Mouse (Mus musculus) myocyte (in vitro differentiated cells): Measurements from ENCODE around the gene Plac8. TPM values are rescaled to one million over a fixed set of nuclear protein-coding genes. Genes with fewer than 3 reads are reported as not detected.

Source experiments
- H3K27me3 ChIP-seq: one replicate; pipeline ENCODE4 v1.6.1; 2011; ENCODE audit not compliant: control insufficient read depth, insufficient read depth, insufficient read length
- H3K36me3 ChIP-seq: one replicate; pipeline ENCODE4 v1.6.1; 2011; ENCODE audit not compliant: control insufficient read depth, insufficient read depth
- H3K4me2 ChIP-seq: one replicate; pipeline ENCODE4 v1.6.1; 2011; ENCODE audit warnings: low read depth, control low read depth
- H3K4me3 ChIP-seq: one replicate; pipeline ENCODE4 v1.5.1; 2011; ENCODE audit warnings: mild to moderate bottlenecking, control low read depth, moderate library complexity
- H3K79me2 ChIP-seq: one replicate; pipeline ENCODE4 v1.6.1; 2011; ENCODE audit not compliant: control insufficient read depth, insufficient read depth
- H3ac ChIP-seq: one replicate; pipeline ENCODE4 v1.6.1; 2011; ENCODE audit not compliant: control insufficient read depth, insufficient read length
- CEBPB ChIP-seq: IDR thresholded peaks from 2 replicates; pipeline ENCODE4 v1.6.1; 2011; ENCODE audit warnings: mild to moderate bottlenecking, moderate library complexity; ENCODE audit not compliant: poor library complexity, insufficient read depth, severe bottlenecking
- E2F4 ChIP-seq: IDR thresholded peaks from one replicate; pipeline ENCODE4 v1.6.1; 2011; ENCODE audit warnings: mild to moderate bottlenecking, control low read depth, moderate library complexity; ENCODE audit not compliant: insufficient read depth
- MAX ChIP-seq: IDR thresholded peaks from one replicate; pipeline ENCODE4 v1.6.1; 2011; ENCODE audit warnings: low read depth, mild to moderate bottlenecking, control low read depth
- MYOD1 ChIP-seq, 3 experiments: IDR thresholded peaks; one replicate each; pipeline ENCODE4 v1.6.1; 2011; ENCODE audit warnings: control low read depth in 2 of 3, low read depth in 2 of 3, mild to moderate bottlenecking in 2 of 3, moderate library complexity in 1 of 3; ENCODE audit not compliant: insufficient read length in 2 of 3, control insufficient read depth in 1 of 3
- MYOG ChIP-seq, 3 experiments: IDR thresholded peaks; one replicate each; pipeline ENCODE4 v1.6.1; 2011; ENCODE audit warnings: control low read depth in 2 of 3, low read depth in 2 of 3, mild to moderate bottlenecking in 2 of 3; ENCODE audit not compliant: insufficient read length in 2 of 3, control insufficient read depth in 1 of 3, insufficient read depth in 1 of 3
- POLR2A ChIP-seq: IDR thresholded peaks from one replicate; pipeline ENCODE4 v1.6.1; 2011; ENCODE audit warnings: low read depth, mild to moderate bottlenecking, control low read depth, moderate library complexity; ENCODE audit not compliant: insufficient read length
- POLR2AphosphoS2 ChIP-seq: IDR thresholded peaks from one replicate; pipeline ENCODE4 v1.6.1; 2011; ENCODE audit warnings: low read depth, control low read depth; ENCODE audit not compliant: insufficient read length
- REST ChIP-seq: IDR thresholded peaks from one replicate; pipeline ENCODE4 v1.6.1; 2011; ENCODE audit warnings: mild to moderate bottlenecking, control low read depth, moderate library complexity; ENCODE audit not compliant: insufficient read depth, insufficient read length
- SRF ChIP-seq: IDR thresholded peaks from one replicate; pipeline ENCODE4 v1.6.1; 2011; ENCODE audit warnings: low read depth; ENCODE audit not compliant: control insufficient read depth, insufficient read length
- TCF12 ChIP-seq: IDR thresholded peaks from one replicate; pipeline ENCODE4 v1.6.1; 2011; ENCODE audit warnings: mild to moderate bottlenecking, control low read depth; ENCODE audit not compliant: poor library complexity, insufficient read depth, severe bottlenecking
- TCF3 ChIP-seq: IDR thresholded peaks from one replicate; pipeline ENCODE4 v1.6.1; 2011; ENCODE audit warnings: low read depth, control low read depth; ENCODE audit not compliant: insufficient read length
- USF1 ChIP-seq: IDR thresholded peaks from one replicate; pipeline ENCODE4 v1.6.1; 2011; ENCODE audit warnings: low read depth, mild to moderate bottlenecking, control low read depth, moderate library complexity
- polyA plus RNA-seq: library from polyadenylated mRNA; unstranded; fragments of >200 nt; fragmentation: generic; extraction: Trizol; gene quantifications from one replicate; pipeline ENCODE4 v1.2.1, GENCODE M21; 2012; ENCODE audit warnings: missing spikeins

Gene Plac8
- polyA plus RNA-seq, 1 experiment, result 4.8 TPM

- Histone ChIP-seq H3ac (no peak overlapping the region), H3K27me3 (no peaks in the 10 kb centered on the region), H3K36me3 (no peaks in the 10 kb centered on the region), H3K4me3 (no peak overlapping the region), H3K79me2 (no peaks in the 10 kb centered on the region), H3K4me2 (no peak overlapping the region)
- no peak for TF ChIP-seq MYOG (IDR thresholded peaks at IDR 0.05; ENCODE audit: control insufficient read depth in 1 of 3, insufficient read depth in 1 of 3, insufficient read length in 2 of 3, low read depth in 2 of 3)
- no peak for TF ChIP-seq REST
- no peak for TF ChIP-seq MYOD1 (IDR thresholded peaks at IDR 0.05; ENCODE audit: control insufficient read depth in 1 of 3, insufficient read length in 2 of 3, low read depth in 2 of 3)
- TF ChIP-seq TCF12, result no peak
- no peak for TF ChIP-seq MAX
Measured at GRCm38 (mm10) chr5:100567258-100568032, 4.6 kb downstream of the Plac8 start.

- Histone ChIP-seq H3K79me2 (no peaks in the 10 kb centered on the region), H3K4me2 (no peak overlapping the region), H3ac (no peak overlapping the region), H3K27me3 (no peaks in the 10 kb centered on the region), H3K4me3 (no peak overlapping the region), H3K36me3 (no peaks in the 10 kb centered on the region)
- no peak for TF ChIP-seq REST
- TF ChIP-seq SRF, result no peak
- no peak for TF ChIP-seq MYOD1 (IDR thresholded peaks at IDR 0.05; ENCODE audit: control insufficient read depth in 1 of 3, insufficient read length in 2 of 3, low read depth in 2 of 3)
- no peak for TF ChIP-seq POLR2AphosphoS2
- no peak for TF ChIP-seq POLR2A
- TF ChIP-seq MAX, result no peak
- TF ChIP-seq USF1, result no peak
- TF ChIP-seq TCF3, result no peak
- no peak for TF ChIP-seq CEBPB
- no peak for TF ChIP-seq E2F4
- TF ChIP-seq MYOG (IDR thresholded peaks at IDR 0.05; ENCODE audit: control insufficient read depth in 1 of 3, insufficient read depth in 1 of 3, insufficient read length in 2 of 3, low read depth in 2 of 3), result no peak
- TF ChIP-seq TCF12, result no peak
Measured at GRCm38 (mm10) chr5:100566798-100567197, 5.2 kb downstream of the Plac8 start.

GRCm38 (mm10) chr5:100562702-100563101 lies 9.3 kb downstream of the Plac8 start:
- Histone ChIP-seq H3K36me3 (no peaks in the 10 kb centered on the region), H3K79me2 (no peaks in the 10 kb centered on the region), H3ac (no peak overlapping the region), H3K27me3 (no peaks in the 10 kb centered on the region), H3K4me2 (no peak overlapping the region), H3K4me3 (no peak overlapping the region)
- no peak for TF ChIP-seq TCF3
- TF ChIP-seq MAX, result no peak
- TF ChIP-seq SRF, result no peak
- TF ChIP-seq POLR2A, result no peak
- TF ChIP-seq TCF12, result no peak
- no peak for TF ChIP-seq MYOD1 (IDR thresholded peaks at IDR 0.05; ENCODE audit: control insufficient read depth in 1 of 3, insufficient read length in 2 of 3, low read depth in 2 of 3)

DNA sequence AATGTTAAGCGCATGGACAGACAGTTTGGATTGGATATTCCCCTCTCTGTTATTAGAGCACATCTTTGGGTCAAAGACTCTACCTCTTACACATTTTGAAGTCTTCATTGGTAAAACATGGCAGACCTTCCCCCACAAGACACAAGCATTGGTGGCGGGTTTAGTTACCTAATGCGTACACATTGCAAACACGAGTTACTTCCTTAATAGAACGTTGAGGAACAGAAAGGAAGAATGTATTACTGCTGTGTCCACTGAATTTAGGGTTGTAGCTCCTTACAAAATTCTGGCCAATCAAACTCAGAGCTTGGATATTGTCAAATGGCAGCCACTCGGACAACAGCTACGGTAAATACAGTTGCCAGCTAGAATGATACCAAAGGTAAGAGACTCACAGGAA lies 12.7 kb downstream of the Plac8 start:
- Histone ChIP-seq H3K79me2 (no peaks in the 10 kb centered on the region), H3K4me2 (no peak overlapping the region), H3K36me3 (no peaks in the 10 kb centered on the region), H3ac (no peak overlapping the region), H3K27me3 (no peaks in the 10 kb centered on the region), H3K4me3 (no peak overlapping the region)
- TF ChIP-seq MYOG (IDR thresholded peaks at IDR 0.05; ENCODE audit: control insufficient read depth in 1 of 3, insufficient read depth in 1 of 3, insufficient read length in 2 of 3, low read depth in 2 of 3) (no peak), E2F4 (no peak), USF1 (no peak), TCF12 (no peak), MAX (no peak), REST (no peak), TCF3 (no peak), SRF (no peak), CEBPB (no peak), POLR2AphosphoS2 (no peak), MYOD1 (IDR thresholded peaks at IDR 0.05; ENCODE audit: control insufficient read depth in 1 of 3, insufficient read length in 2 of 3, low read depth in 2 of 3) (no peak), POLR2A (no peak)

DNA sequence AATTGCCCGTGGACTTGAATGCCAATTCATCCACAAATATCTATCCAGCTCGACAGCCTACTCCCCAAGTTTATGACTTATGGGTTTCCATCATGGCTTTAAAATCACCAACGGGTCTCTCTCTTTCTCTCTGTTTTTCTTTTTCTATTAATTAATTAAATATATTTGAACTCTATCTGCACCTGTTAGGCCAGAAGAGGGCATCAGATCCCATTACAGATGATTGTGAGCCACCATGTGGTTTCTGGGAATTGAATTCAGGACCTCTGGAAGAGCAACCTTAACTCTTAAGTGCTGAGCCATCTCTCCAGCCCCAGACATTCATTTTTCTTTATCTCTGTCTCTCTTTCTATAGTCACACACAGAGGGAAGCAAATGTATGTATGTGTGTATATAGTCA lies 13.3 kb downstream of the Plac8 start:
- Histone ChIP-seq H3K4me3 (no peak overlapping the region), H3K79me2 (no peaks in the 10 kb centered on the region), H3K4me2 (no peak overlapping the region), H3ac (no peak overlapping the region), H3K27me3 (no peaks in the 10 kb centered on the region), H3K36me3 (no peaks in the 10 kb centered on the region)
- no peak for TF ChIP-seq MYOD1 (IDR thresholded peaks at IDR 0.05; ENCODE audit: control insufficient read depth in 1 of 3, insufficient read length in 2 of 3, low read depth in 2 of 3)
- TF ChIP-seq USF1, result no peak
- no peak for TF ChIP-seq TCF12
- TF ChIP-seq SRF, result no peak
- TF ChIP-seq E2F4, result no peak
- TF ChIP-seq TCF3, result no peak
- TF ChIP-seq POLR2AphosphoS2, result no peak
- no peak for TF ChIP-seq MYOG (IDR thresholded peaks at IDR 0.05; ENCODE audit: control insufficient read depth in 1 of 3, insufficient read depth in 1 of 3, insufficient read length in 2 of 3, low read depth in 2 of 3)
- no peak for TF ChIP-seq POLR2A
- no peak for TF ChIP-seq REST
- TF ChIP-seq CEBPB, result no peak
- TF ChIP-seq MAX, result no peak
